Mouse (Mus musculus): ENCODE measurements around the gene Zfp235.

Gene Zfp235

GRCm38 (mm10) chr7:24133996-24134828 is at the start of gene Zfp235:
TSS of gene Zfp235 (plus strand) at chr7:24134169.
- peak; percentile 92 for DNase-seq

DNA sequence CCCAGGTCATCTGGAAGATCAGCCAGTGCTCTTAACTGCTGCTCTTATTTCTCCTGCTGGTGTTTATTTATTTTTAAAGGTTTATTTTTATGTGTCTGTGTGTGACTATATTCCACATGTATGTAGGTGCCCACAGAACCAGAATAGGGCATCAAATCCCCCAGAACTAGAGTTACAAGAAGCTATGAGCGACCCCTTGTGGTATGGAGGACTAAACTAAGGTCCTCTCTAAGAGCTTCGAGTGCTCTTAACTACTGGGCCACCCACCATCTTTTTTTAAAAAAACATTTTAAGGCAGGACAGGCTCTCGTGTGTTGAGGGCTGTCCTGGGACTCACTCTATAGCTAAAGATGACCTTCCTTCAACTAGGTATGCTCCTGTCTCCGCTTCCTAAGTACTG is 47.1 kb upstream of the Zfp235 start:
- no peak for DNase-seq

DNA sequence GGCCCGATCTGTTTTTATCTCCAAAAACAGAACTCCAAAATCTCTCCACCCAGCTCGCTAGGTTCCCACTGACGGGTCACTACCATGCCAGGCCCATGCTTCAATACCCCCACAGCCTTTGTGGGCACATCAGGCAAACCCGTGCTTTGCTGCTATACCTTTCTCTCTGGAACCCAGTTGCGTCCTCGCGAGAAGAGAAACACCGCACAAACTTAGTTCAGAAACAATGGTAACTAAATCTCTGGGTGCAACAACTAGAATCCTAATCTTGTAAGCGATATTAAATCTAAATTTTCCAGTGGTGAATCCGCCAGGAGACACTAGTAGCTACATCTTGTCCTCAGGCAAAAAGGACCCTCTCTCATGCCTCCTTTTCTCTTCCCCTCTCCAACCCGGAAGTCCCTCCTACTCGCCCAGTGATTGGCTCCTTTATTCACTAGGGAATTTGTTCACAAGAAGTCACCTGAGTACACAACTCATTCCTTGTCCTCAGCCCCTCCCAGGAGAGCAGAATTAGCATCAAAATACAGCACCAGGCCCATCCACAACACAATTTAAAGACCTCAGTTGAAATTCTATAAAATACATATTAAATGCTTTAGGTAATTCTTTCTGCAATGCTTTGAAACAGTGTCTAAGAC is 46.4 kb upstream of the Zfp235 start:
- DNase-seq, result no peak

DNA sequence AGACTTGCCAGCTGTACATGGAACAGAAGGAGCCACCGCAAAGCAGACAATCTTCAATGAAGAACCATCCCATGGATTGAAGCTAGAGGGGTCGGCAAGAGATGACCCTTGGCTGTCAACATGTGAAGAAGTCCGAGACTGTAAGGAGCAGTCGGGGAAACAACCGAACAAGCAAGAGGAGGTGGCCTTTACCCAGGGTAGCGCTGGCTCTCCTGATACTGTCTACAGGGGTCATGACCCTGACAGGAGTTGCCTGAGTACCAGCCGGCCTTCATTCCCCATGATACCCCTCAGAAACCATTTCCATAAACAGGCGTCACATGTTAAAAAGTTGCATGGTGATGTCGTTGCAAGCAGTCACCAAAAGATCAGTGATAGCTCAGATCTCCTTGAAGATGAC is 29.6 kb upstream of the Zfp235 start:
- DNase-seq, result no peak

- no peak for DNase-seq
These were observed 28.7 kb upstream of the Zfp235 start for GRCm38 (mm10) chr7:24105144-24105703.

DNA sequence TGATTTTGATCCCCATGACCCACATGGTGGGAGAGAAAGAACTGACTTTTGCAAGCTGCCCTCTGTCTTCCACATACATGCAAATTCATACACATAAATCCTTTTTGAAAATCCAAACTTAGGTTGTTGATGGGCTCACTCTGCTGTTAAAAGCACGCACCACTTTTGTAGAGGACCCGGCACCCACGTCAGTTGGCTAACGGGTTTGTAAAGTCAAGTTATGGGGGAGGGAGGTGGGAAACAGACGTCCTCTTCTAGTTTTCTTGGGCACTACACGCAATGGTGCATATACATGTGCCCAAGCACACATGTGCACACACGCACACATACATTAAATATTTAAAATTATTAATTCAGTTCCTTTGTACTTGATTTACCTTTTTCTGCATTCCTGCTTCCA is 23.1 kb upstream of the Zfp235 start:
- DNase-seq, result no peak

DNA sequence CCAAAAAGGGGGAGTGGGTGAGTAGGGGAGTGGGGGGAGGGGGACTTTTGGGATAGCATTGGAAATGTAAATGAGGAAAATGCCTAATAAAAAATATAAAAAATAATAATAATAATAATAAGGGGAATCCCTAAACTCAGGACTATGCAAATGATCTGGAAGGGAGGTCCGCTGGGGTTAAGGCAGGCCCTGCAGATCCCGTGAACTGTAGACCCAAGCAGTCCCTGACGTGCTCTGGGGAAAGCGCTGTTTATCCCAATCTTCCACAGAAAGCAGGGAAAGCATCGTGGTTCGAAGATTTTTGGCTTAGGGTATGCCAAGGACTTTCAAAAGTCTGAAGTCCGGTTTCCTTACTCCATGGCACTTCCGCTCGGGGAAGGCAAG is 22.2 kb upstream of the Zfp235 start:
- no peak for DNase-seq

GRCm38 (mm10) chr7:24112156-24112856 is 21.7 kb upstream of the Zfp235 start, which contains the start of gene Zfp112:
TSS of gene Zfp112 (plus strand) at chr7:24112314.
- peak; percentile 84 for DNase-seq

GRCm38 (mm10) chr7:24113001-24113400 is 21.0 kb upstream of the Zfp235 start:
- DNase-seq, result peak; percentile 39

DNA sequence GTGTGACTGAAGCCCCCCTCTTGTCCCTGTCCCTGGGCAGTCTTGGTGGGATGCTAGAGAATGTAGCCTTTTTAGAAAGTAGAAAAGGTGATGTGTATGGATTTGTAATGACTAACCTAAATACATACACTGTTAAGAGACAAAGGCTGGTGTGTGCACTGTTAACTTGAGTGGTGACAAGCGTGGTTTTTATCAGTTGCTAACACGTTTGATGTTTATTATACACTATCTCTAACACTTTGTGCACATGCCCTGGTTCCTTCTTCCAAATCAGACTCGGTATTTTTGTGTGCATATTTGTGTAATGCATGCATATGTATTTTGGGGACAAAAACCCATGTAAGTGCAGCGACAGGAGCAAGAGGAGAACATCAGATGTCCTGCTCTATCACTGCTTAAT is 17.3 kb upstream of the Zfp235 start:
- no peak for DNase-seq

- DNase-seq, result peak; percentile 19
These were observed 459 bp upstream of the Zfp235 start for GRCm38 (mm10) chr7:24133425-24133995.

DNA sequence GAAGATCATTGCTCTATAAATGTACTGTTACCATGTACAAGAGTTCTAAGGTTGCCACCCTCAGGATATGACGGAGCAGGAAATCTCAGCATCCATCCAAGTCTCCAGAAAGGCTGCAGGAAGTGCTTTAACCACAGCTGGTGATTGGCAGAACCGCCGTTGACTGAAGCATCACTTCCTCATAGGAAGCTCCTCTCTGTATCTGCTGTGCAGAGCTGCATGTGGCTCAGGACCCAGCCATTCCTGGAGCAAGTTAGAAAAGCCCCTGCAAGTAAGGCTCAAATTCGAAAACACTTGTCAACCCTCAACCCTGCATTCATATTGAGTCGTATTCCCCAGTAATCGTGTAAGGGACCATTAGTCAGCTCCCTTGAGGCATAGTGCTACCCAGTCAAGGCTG is 8.6 kb downstream of the Zfp235 start:
- DNase-seq, result no peak

GRCm38 (mm10) chr7:24153272-24153671 is 19.3 kb downstream of the Zfp235 start:
- DNase-seq, result no peak

DNA sequence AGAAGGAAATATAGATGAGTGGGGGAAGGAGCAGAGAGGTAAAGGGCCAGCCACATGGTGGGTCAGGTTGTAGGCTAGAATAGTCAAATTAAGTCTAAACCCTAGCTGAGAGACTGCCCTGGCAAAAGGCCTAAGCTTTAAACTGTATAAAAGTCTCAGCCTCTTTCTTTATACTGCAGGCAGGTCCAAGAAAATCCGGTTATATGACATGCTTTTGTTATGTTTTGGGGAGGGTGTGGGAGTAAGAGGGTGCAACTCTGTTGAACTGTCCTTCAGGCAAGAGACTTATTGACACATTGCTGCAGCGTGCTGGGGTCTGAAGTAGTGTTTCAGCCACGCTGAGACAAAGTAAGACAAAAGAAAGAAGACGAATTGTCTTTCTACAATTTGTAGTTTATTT is 38.2 kb downstream of the Zfp235 start:
- DNase-seq, result no peak

DNA sequence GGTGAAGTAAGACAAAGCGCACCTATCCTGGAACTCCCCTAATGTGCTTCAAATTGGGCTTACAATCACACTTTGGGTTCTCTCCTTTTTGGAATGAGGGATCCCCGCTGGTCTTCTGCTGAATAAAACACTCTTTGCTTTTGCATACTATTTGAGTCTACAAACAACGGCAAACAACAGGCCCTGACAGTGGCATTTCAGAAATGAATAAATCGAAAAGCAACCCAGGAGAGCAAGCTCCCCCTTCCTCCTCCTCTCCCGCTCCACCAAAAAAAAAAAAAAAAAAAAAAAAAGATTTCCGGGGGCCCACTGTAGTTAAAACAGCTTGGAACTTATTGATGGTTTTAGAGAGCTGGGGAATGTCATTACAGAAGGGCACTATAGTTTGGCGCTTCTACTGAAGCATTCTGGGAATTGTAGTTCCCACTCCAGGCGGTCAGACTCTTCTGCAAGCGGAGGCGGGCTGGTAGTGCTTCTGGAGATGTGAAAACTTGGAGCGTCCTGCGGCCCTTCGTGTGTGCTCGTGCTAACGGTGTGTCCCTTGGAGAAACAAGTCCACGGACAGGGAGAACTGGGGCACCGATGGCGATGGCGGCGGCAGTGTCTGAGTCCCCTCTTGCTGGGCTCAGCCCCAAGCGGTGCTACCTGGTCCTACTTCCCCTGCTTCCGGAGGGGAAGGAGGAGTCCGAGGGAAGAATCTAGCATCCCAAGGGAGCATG is 40.8 kb downstream of the Zfp235 start, which contains the start of gene Zfp114:
TSS of gene Zfp114 (plus strand) at position 443 of the 719 bp plus-strand sequence.
- peak; percentile 82 for DNase-seq

GRCm38 (mm10) chr7:24175337-24175711 is 41.4 kb downstream of the Zfp235 start:
- no peak for DNase-seq

- DNase-seq, result no peak
These were observed 53.6 kb downstream of the Zfp235 start for GRCm38 (mm10) chr7:24187611-24188010.

DNA sequence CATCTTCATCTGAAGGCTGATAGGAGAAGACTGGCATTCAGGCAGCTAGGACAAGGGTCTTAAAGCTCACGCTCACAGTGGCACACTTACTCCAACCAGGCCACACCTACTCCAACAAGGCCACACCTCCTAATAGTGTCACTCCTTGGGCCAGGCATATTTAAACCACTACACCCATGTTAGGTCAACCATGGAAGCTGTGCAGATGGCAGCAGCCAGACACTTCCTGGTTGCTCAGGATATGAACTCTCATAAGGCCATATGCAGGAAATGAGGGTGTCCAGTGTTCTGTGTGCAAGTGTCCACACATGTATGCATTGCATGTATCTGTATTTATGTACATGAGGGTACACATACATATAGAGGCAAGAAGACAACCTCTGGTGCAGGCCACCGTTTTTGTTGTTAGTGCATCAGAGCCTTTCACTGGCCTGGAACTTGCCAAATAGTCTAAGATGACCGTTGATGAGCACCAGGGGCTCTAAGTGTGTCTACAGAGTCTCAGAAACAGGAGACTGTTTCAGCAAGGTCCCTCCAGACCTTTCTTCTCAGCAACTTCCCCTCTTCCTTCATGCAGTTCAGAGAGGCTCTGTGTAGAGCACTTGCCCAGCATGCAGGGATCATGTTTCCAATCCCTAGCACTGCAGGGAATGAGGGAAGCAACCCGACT is 55.1 kb downstream of the Zfp235 start:
- DNase-seq, result no peak

DNA sequence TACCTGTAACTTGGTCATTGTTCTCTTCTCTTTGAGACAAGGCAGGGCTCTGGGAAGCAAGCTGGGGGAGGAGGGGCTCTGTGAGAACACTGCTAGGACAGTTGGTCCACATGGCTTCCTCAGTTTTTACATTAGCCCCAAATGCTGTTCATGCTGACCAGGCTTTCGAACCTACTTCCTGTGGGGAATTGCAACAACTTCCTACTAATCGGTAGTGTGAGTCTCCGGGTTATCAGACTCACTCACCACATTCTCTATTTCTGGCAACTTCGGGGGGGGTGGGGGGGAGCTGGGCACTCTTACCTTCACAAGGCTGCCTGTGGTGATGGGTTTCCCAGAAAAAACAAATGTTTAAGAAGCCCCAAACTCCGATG is 55.6 kb downstream of the Zfp235 start:
- no peak for DNase-seq

GRCm38 (mm10) chr7:24191361-24191760 is 57.4 kb downstream of the Zfp235 start:
- no peak for DNase-seq
